Comparison of ENCODE assay signal across 7 mouse cellular contexts in genomic region chr2:18058146-18058708, GRCm38 (mm10). TPM values are rescaled to one million over a fixed set of nuclear protein-coding genes. Genes with fewer than 3 reads are reported as not detected.
DNase-seq lines count a peak whose midpoint lies in the region; ATAC-seq and TF ChIP-seq lines count a peak whose summit lies in the region.

No protein-coding gene starts in this region.

- H3K27me3 ChIP-seq in lung, embryonic 16.5 days (ENCODE audit: control insufficient read depth, insufficient read depth, low read depth, low read length), result no peaks in the 10 kb centered on the region
- H3K27me3 ChIP-seq in limb, embryonic 14.5 days (ENCODE audit: control insufficient read depth, insufficient read depth, low read length), result no peaks in the 10 kb centered on the region
- no peaks in the 10 kb centered on the region for H3K27me3 ChIP-seq in stomach, embryonic 16.5 days (ENCODE audit: control insufficient read depth, insufficient read depth, low read length)

- peak overlapping the region; percentile 68 for H3K4me3 ChIP-seq in lung, embryonic 16.5 days (ENCODE audit: low read length)
- H3K4me3 ChIP-seq in embryonic fibroblast, embryonic 13.5 days (ENCODE audit: insufficient read depth, low read length), result peak overlapping the region; percentile 65; the same call in 1 of the 2 replicates
- peak overlapping the region; percentile 50 for H3K4me3 ChIP-seq in limb, embryonic 14.5 days (replicated peaks; ENCODE audit: low read length)
- peak overlapping the region; percentile 57 for H3K4me3 ChIP-seq in stomach, embryonic 16.5 days (replicated peaks; ENCODE audit: low read length)

- no peak for DNase-seq in lung, adult 18-20 months
- DNase-seq in limb, embryonic 14.5 days (ENCODE audit: low spot score), result no peak
- DNase-seq in cerebellum, adult 11 months, result no peak
- no peak for DNase-seq in right cerebral cortex, postnatal 10 days (ENCODE audit: low spot score in 2 of 2)

- H3K4me1 ChIP-seq in lung, embryonic 16.5 days (replicated peaks; ENCODE audit: control insufficient read depth, insufficient read depth, low read length), result peaks cover 14% of the 10 kb centered on the region
- H3K4me1 ChIP-seq in embryonic fibroblast, embryonic 13.5 days (ENCODE audit: control insufficient read depth, insufficient read depth, low read length), result no peaks in the 10 kb centered on the region
- peaks cover 16% of the 10 kb centered on the region for H3K4me1 ChIP-seq in limb, embryonic 14.5 days (ENCODE audit: control insufficient read depth, insufficient read depth, low read length)
- peaks cover 5% of the 10 kb centered on the region for H3K4me1 ChIP-seq in stomach, embryonic 16.5 days (ENCODE audit: control insufficient read depth, insufficient read depth, low read length)

- peak overlapping the region; percentile 76 for H3K4me2 ChIP-seq in lung, embryonic 16.5 days (ENCODE audit: low read depth, low read length)
- H3K4me2 ChIP-seq in limb, embryonic 14.5 days (replicated peaks; ENCODE audit: low read depth, low read length, severe bottlenecking), result peak overlapping the region; percentile 97
- peak overlapping the region; percentile 93 for H3K4me2 ChIP-seq in stomach, embryonic 16.5 days (ENCODE audit: low read depth, low read length)

- peak overlapping the region; percentile 98 for H3K27ac ChIP-seq in lung, embryonic 16.5 days (ENCODE audit: low read length)
- H3K27ac ChIP-seq in embryonic fibroblast, embryonic 13.5 days (ENCODE audit: insufficient read depth, low read length), result peak overlapping the region; percentile 100
- H3K27ac ChIP-seq in limb, embryonic 14.5 days (replicated peaks; ENCODE audit: low read depth, low read length), result peak overlapping the region; percentile 99
- H3K27ac ChIP-seq in stomach, embryonic 16.5 days (ENCODE audit: low read length), result peak overlapping the region; percentile 100

- no peak for TF ChIP-seq CTCF in embryonic fibroblast, embryonic 13.5 days (IDR thresholded peaks at IDR 0.05; ENCODE audit: borderline replicate concordance, insufficient read depth, low read length)

- no peaks in the 10 kb centered on the region for H3K36me3 ChIP-seq in lung, embryonic 16.5 days (ENCODE audit: control insufficient read depth, insufficient read depth, low read length)
- no peaks in the 10 kb centered on the region for H3K36me3 ChIP-seq in limb, embryonic 14.5 days (ENCODE audit: control insufficient read depth, insufficient read depth, low read length)
- H3K36me3 ChIP-seq in stomach, embryonic 16.5 days (ENCODE audit: control insufficient read depth, insufficient read depth, low read length), result no peaks in the 10 kb centered on the region

- no peaks in the 10 kb centered on the region for H3K9me3 ChIP-seq in lung, embryonic 16.5 days (ENCODE audit: control insufficient read depth, low read length)
- H3K9me3 ChIP-seq in limb, embryonic 14.5 days (ENCODE audit: control insufficient read depth, low read length), result no peaks in the 10 kb centered on the region
- H3K9me3 ChIP-seq in stomach, embryonic 16.5 days (replicated peaks; ENCODE audit: control insufficient read depth, low read length), result no peaks in the 10 kb centered on the region

- no peak for ATAC-seq in lung, embryonic 16.5 days (ENCODE audit: low read depth)
- ATAC-seq in limb, embryonic 14.5 days (ENCODE audit: low FRiP score, low read depth), result no peak
- no peak for ATAC-seq in stomach, embryonic 16.5 days (ENCODE audit: insufficient read depth, low FRiP score)

- H3K9ac ChIP-seq in lung, embryonic 16.5 days (ENCODE audit: low read length), result peak overlapping the region; percentile 96
- H3K9ac ChIP-seq in limb, embryonic 14.5 days (ENCODE audit: low read depth, low read length, severe bottlenecking), result peak overlapping the region; percentile 89
- peak overlapping the region; percentile 91 for H3K9ac ChIP-seq in stomach, embryonic 16.5 days (ENCODE audit: low read length)

- 26% methylated on average over 9 of the region's 9 CpGs for WGBS in lung, embryonic 16.5 days
- 15% methylated on average over 9 of the region's 9 CpGs for WGBS in limb, embryonic 14.5 days
- WGBS in stomach, embryonic 16.5 days, result 29% methylated on average over 9 of the region's 9 CpGs

- no peak for TF ChIP-seq POLR2A in embryonic fibroblast, embryonic 13.5 days (IDR thresholded peaks at IDR 0.05; ENCODE audit: low read depth, low read length)
- no peak for TF ChIP-seq POLR2A in limb, embryonic 14.5 days (IDR thresholded peaks at IDR 0.05; ENCODE audit: borderline replicate concordance, extremely low read depth, insufficient read depth, insufficient read length)

RNA-seq across cellular contexts. Expression of gene Mllt10, which starts 3.2 kb away (rescaled TPM):
- 56.1 and 57.9 TPM in 2 replicates for polyA plus RNA-seq in lung, embryonic 16.5 days (2015; fragmentation: Nextera tagmentation; extraction: Ambion mirVana)
- 49.3 and 52.0 TPM in 2 replicates for polyA plus RNA-seq in embryonic fibroblast, embryonic 13.5 days (2011; ENCODE audit: insufficient read length, low read depth, missing spikeins)
- polyA plus RNA-seq in limb, embryonic 14.5 days (2012; rRNA removed), result 52.7 and 59.4 TPM in 2 replicates
- 33.4 and 38.0 TPM in 2 replicates for polyA plus RNA-seq in limb, embryonic 14.5 days (2014; fragmentation: Nextera tagmentation; extraction: Ambion mirVana)
- 39.1 and 50.0 TPM in 2 replicates for polyA plus RNA-seq in stomach, embryonic 16.5 days (2015; fragmentation: Nextera tagmentation; extraction: Ambion mirVana)

RNA-seq across cellular contexts. Expression of gene Skida1, which starts 9.4 kb away (rescaled TPM):
- 5.1 and 5.5 TPM in 2 replicates for polyA plus RNA-seq in lung, embryonic 16.5 days (2015; fragmentation: Nextera tagmentation; extraction: Ambion mirVana)
- 4.4 and 8.5 TPM in 2 replicates for polyA plus RNA-seq in embryonic fibroblast, embryonic 13.5 days (2011; ENCODE audit: insufficient read length, low read depth, missing spikeins)
- polyA plus RNA-seq in limb, embryonic 14.5 days (2012; rRNA removed), result 18.7 and 19.0 TPM in 2 replicates
- polyA plus RNA-seq in limb, embryonic 14.5 days (2014; fragmentation: Nextera tagmentation; extraction: Ambion mirVana), result 7.9 and 8.2 TPM in 2 replicates
- 3.6 TPM in 2 replicates for polyA plus RNA-seq in stomach, embryonic 16.5 days (2015; fragmentation: Nextera tagmentation; extraction: Ambion mirVana)

RNA-seq across cellular contexts. Expression of gene A930004D18Rik, which starts 20.7 kb away (rescaled TPM):
- 12.1 and 13.1 TPM in 2 replicates for polyA plus RNA-seq in lung, embryonic 16.5 days (2015; fragmentation: Nextera tagmentation; extraction: Ambion mirVana)
- 6.4 and 8.6 TPM in 2 replicates for polyA plus RNA-seq in embryonic fibroblast, embryonic 13.5 days (2011; ENCODE audit: insufficient read length, low read depth, missing spikeins)
- polyA plus RNA-seq in limb, embryonic 14.5 days (2012; rRNA removed), result 8.8 and 10.8 TPM in 2 replicates
- 13.0 and 14.2 TPM in 2 replicates for polyA plus RNA-seq in limb, embryonic 14.5 days (2014; fragmentation: Nextera tagmentation; extraction: Ambion mirVana)
- polyA plus RNA-seq in stomach, embryonic 16.5 days (2015; fragmentation: Nextera tagmentation; extraction: Ambion mirVana), result 10.5 and 11.1 TPM in 2 replicates
